Mouse (Mus musculus) cerebellum, postnatal 10 days (tissue): ENCODE measurements around the gene Pelp1.
"Not testable (repeated sequence)": the region's sequence is repeated elsewhere in the genome, so short reads cannot be mapped to it uniquely, and the experiment has no call there.

Experiments
- DNase-seq, 2 experiments: peaks; one replicate each; pipeline ENCODE4 v3.0.0; 2021; ENCODE audit warnings: mixed read lengths in 2 of 2

The Pelp1 gene

GRCm38 (mm10) chr11:70419486-70419885 is 9.7 kb upstream of the Pelp1 start:
- DNase-seq: no peak

DNA sequence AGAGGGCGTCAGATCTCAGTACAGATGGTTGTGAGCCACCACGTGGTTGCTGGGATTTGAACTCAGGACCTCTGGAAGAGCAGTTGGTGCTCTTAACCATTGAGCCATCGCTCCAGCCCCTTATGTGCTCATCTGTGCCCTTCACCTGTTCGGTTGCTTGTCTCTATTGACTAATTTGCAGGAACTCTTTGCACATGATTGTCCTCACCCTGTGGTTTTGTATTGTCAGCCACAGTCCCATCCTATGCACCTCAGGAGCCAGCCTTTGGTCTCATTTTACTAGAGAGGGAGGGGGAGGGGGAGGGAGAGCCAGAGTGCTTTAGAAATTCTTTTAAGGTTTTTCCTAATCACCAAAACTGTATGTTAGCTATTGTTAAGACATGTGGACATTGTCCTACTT is 8.4 kb upstream of the Pelp1 start:
- DNase-seq: no peak

DNA sequence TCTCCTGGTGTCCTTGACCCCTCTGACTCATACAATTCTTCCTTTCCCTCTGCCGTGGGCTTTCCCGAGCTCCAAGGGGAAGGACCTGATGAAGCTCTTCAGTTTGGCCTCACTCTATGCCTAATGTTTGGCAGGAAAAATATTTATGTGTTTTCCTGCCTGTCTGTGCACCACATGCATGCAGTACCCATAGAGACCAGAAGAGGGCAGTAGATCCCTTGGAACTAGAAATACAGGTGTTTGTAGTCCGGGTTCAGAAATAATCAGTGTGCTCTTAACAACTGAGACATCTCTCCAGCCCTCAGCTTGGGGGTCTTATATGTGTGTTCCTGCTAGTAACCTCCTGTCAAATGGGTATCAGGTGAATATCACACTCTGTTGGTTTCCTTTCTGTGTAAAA is 4.1 kb upstream of the Pelp1 start:
- DNase-seq: peak; percentile 89 to 93

- DNase-seq: no peak
Measured at GRCm38 (mm10) chr11:70412591-70412990, 2.8 kb upstream of the Pelp1 start.

DNA sequence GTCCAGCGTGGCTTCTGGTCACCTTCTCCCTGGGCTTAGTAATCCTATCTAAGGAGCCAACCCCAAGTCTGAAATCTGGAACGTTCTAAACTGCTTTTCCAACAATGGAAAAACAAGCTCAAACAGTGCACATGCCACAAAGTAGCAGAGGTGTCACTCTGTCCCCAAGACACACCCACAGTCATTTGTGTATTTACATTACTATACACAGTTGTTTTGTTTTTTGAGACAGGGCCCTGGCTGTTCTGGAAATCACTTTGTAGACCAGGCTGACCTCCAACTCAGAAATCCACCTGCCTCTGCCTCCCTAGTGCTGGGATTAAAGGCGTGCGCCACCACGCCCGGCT is 439 bp upstream of the Pelp1 start:
- DNase-seq: no peak

DNA sequence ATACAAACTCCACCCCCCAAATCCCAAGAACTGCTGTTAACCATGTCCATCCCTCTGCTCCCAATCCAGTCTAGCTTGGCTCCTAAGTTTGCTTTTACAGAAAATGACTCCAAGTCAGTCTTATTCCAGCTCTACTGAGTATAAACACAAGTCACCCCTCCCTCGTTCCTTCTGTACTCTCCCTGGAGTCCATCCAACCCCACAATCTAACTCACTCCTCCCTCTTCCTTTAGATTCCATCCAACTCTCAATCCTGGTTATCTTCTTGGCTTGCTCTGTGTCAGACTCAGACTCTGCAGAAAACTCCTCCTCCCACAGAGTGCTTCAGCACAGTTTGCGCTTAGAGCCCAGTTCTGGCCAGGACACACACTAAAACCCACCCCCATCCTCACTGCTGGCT is 6.2 kb downstream of the Pelp1 start:
- no peak for DNase-seq

GRCm38 (mm10) chr11:70389421-70389820 is 20.4 kb downstream of the Pelp1 start:
- DNase-seq: peak; percentile 33 to 39

- DNase-seq: no peak
Measured at GRCm38 (mm10) chr11:70387436-70387835, 22.4 kb downstream of the Pelp1 start.

- DNase-seq: no peak
Measured at GRCm38 (mm10) chr11:70384136-70384535, 25.7 kb downstream of the Pelp1 start.

DNA sequence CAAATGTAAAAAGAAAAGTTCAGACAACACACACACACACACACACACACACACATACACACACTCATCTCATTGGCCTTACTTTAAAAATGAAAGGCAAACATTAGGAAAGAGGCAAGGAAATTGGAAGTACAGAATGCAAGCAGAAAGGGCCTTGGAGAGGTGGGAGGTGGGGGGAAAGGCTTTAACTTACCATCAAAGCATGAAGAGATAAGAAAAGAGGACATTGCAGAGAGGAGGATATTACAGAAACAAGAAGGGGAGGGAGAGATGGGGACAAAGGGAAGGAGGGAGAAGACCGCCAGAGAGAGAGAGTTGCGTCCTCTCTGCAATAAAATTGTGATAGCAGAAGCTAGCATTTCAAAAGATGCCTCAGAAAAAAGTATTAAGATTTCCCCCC is 28.5 kb downstream of the Pelp1 start:
- DNase-seq: no peak

- DNase-seq: no peak
Measured at GRCm38 (mm10) chr11:70380478-70381005, 29.3 kb downstream of the Pelp1 start.

DNA sequence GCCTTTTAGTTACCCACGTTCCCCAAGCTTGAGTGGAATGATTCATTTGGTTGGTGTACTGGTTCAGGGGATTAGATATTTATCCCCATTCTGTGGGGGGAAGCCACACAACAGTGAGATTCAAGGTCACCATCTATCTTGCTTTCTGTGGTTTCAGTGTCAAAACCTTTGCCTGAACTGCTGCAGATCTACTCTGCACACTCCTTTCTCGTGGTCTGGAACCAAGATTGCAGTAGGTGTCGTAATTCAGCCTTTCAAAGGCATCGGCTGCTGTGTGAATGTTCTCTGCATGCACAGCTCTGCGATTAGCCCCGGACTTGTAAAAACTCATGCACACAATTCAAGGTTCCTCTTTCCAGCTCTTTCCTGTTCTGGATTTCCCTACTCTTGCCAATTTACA is 33.8 kb downstream of the Pelp1 start:
- no peak for DNase-seq

DNA sequence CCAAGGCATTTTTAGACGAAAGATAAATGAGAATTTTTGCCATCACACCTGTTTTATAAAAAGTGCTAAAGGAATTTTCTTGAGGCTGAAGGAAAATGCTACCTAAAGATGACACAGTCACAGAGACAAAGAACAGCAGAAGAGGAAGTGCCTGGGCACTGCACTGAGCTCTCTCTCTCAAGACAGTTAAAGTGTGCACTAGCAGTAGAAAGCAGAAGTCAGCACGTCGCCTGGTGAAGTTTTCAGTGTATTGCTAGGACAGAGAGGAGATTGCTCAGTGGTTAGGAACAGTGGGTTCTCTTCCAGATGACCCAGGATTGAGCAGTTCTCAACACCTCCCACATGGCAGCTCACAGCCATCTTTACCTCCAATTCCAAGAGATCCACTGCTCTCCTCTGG is 35.5 kb downstream of the Pelp1 start:
- no peak for DNase-seq

GRCm38 (mm10) chr11:70372849-70373557 is 36.8 kb downstream of the Pelp1 start:
- DNase-seq: no peak

- DNase-seq: no peak
Measured at GRCm38 (mm10) chr11:70372396-70372795, 37.4 kb downstream of the Pelp1 start.

GRCm38 (mm10) chr11:70368626-70369025 is 41.2 kb downstream of the Pelp1 start:
- not testable (repeated sequence) for DNase-seq

- not testable (repeated sequence) for DNase-seq
Measured at GRCm38 (mm10) chr11:70367701-70368100, 42.1 kb downstream of the Pelp1 start.

DNA sequence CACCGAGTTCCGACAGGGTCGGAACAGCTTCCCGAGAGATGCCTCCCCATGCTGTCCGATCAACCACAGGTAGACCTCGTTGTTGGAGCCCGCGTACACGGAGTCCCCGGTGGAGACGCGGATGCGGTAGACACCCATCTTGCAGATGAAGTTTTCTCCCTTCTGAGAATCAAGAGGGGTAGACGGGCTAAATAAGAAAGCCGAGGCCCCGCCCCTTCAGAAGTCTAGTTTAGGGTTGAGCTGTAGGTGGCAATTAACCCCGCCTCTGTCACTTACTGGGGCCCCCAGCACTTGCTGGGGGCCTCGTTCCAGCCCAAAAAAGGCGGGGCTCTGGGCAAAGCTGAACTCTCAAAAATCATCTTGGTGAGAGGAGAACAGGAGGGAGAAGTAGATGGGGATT is 58.0 kb downstream of the Pelp1 start, which contains the start of gene Alox15:
Alox15 (minus strand) TSS at position 164 of the 400 bp plus-strand sequence.
- no peak for DNase-seq

GRCm38 (mm10) chr11:70348630-70349029 is 61.2 kb downstream of the Pelp1 start:
- DNase-seq: no peak

DNA sequence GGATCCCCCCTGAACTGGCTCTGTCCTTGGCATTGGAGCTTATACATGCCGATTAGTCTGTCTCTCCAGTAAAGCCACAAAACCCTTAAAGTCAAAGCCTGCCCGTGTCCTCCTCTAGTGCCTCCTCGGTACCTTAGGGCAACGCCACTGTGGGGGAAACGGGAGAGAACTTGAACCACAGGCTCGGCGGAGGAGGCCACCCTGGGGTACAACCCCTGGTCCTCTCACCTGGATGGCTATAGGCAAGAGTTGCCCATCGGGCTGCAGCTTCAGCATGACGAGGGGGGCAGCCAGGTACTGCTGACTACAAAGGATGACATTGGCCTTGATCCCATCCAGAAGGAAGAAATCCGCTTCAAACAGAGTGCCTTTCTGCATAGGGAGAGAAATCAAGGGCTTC is 62.0 kb downstream of the Pelp1 start:
- DNase-seq: no peak

DNA sequence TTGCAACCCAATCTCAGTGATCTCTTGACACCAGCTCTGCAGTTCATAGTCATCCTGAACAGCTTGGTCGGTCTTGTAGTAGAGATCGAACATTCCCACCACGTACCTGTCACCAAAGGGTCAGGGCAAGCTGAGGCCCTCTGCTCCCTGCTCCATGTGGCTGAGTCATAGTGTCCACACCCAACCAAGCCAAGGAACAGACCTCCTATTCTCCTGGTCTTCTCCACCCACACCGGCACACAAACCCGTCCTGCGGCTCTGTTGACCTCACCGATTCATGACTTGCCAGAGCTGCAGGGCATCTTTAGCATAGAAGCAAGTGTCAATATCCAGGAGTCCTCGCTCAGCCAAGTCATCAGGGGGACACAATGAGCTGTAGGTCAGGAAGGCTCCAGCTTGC is 64.3 kb downstream of the Pelp1 start:
- DNase-seq: no peak

GRCm38 (mm10) chr11:70345061-70345460 is 64.8 kb downstream of the Pelp1 start:
- no peak for DNase-seq
